Mouse (Mus musculus) small intestine, adult 2 months (tissue): Measurements from ENCODE around the gene Foxn3. TPM values are rescaled to one million over a fixed set of nuclear protein-coding genes. Genes with fewer than 3 reads are reported as not detected.

ENCODE experiments used
- H3K27ac ChIP-seq: fragments of 200-500 bp; 2 replicates; pipeline ENCODE4 v1.5.1; 2012; ENCODE audit warnings: low read depth, low read length, control low read depth, inconsistent platforms; ENCODE audit not compliant: insufficient read depth
- H3K27me3 ChIP-seq: fragments of 200-500 bp; 2 replicates; pipeline ENCODE4 v1.6.1; 2012; ENCODE audit warnings: mild to moderate bottlenecking, moderate library complexity, low read length, inconsistent platforms; ENCODE audit not compliant: control insufficient read depth, insufficient read depth
- H3K36me3 ChIP-seq: fragments of 200-500 bp; 2 replicates; pipeline ENCODE4 v1.6.1; 2012; ENCODE audit warnings: mild to moderate bottlenecking, low read length, control low read depth, inconsistent platforms; ENCODE audit not compliant: control insufficient read depth, insufficient read depth
- H3K4me1 ChIP-seq: fragments of 200-500 bp; 2 replicates; pipeline ENCODE4 v1.6.1; 2012; ENCODE audit warnings: low read length, inconsistent platforms, mixed read lengths; ENCODE audit not compliant: control insufficient read depth, insufficient read depth, insufficient read length
- H3K4me3 ChIP-seq: fragments of 200-500 bp; 2 replicates; pipeline ENCODE4 v1.5.1; 2012; ENCODE audit warnings: low read depth, mild to moderate bottlenecking, control low read depth, inconsistent platforms, low read length, moderate library complexity
- CTCF ChIP-seq: fragments of 200-500 bp; IDR thresholded peaks from 2 replicates; pipeline ENCODE4 v1.5.1; 2012; ENCODE audit warnings: low read depth, mild to moderate bottlenecking, control low read depth, inconsistent platforms, low read length, moderate library complexity, mixed read lengths; ENCODE audit not compliant: insufficient replicate concordance, insufficient read length; ENCODE audit errors: extremely low read depth
- POLR2A ChIP-seq: fragments of 200-500 bp; IDR thresholded peaks from 2 replicates; pipeline ENCODE4 v1.6.1; 2012; ENCODE audit warnings: low read depth, mild to moderate bottlenecking, control low read depth, inconsistent platforms, low read length, moderate library complexity
- WGBS: fragments of 180-500 bp; shearing (Covaris S2); methylation state at CpG from one replicate; pipeline ENCODE4 v1.1.7; 2018; 5-methylcytosine and 5-hydroxymethylcytosine counted together
- polyA plus RNA-seq: library from polyadenylated mRNA; depleted of rRNA; stranded (reverse); fragments of >200 nt; gene quantifications from 2 replicates; pipeline ENCODE4 v1.2.3, GENCODE M21; 2012

The Foxn3 gene
- polyA plus RNA-seq, 1 experiment = 17.5 TPM

GRCm38 (mm10) chr12:99174979-99175621 is 388.3 kb downstream of the Foxn3 start:
- no peak overlapping the region for H3K27ac ChIP-seq
- no peaks in the 10 kb centered on the region for H3K36me3 ChIP-seq
- TF ChIP-seq POLR2A (no peak), CTCF (no peak)
- WGBS = 75% methylated on average over 11 of the region's 11 CpGs
- H3K27me3 ChIP-seq = no peaks in the 10 kb centered on the region
- H3K4me3 ChIP-seq = no peak overlapping the region
- no peaks in the 10 kb centered on the region for H3K4me1 ChIP-seq

- H3K27me3 ChIP-seq = no peaks in the 10 kb centered on the region
- TF ChIP-seq POLR2A (no peak), CTCF (no peak)
- no peaks in the 10 kb centered on the region for H3K4me1 ChIP-seq
- H3K27ac ChIP-seq = no peak overlapping the region
- 84% methylated on average over 5 of the region's 5 CpGs for WGBS
- H3K36me3 ChIP-seq = no peaks in the 10 kb centered on the region
- H3K4me3 ChIP-seq = no peak overlapping the region
These were observed 391.2 kb downstream of the Foxn3 start for GRCm38 (mm10) chr12:99172170-99172569.

- H3K4me3 ChIP-seq = no peak overlapping the region
- 93% methylated on average over 6 of the region's 6 CpGs for WGBS
- no peaks in the 10 kb centered on the region for H3K36me3 ChIP-seq
- no peak for TF ChIP-seq POLR2A
- TF ChIP-seq CTCF = no peak
- H3K27ac ChIP-seq = no peak overlapping the region
- no peaks in the 10 kb centered on the region for H3K27me3 ChIP-seq
- H3K4me1 ChIP-seq = no peaks in the 10 kb centered on the region
These were observed 393.5 kb downstream of the Foxn3 start for GRCm38 (mm10) chr12:99169925-99170324.

- no peaks in the 10 kb centered on the region for H3K36me3 ChIP-seq
- H3K4me1 ChIP-seq = no peaks in the 10 kb centered on the region
- no peak for TF ChIP-seq CTCF
- no peak for TF ChIP-seq POLR2A
- no peak overlapping the region for H3K4me3 ChIP-seq
- WGBS = 85% methylated on average over 6 of the region's 6 CpGs
- no peak overlapping the region for H3K27ac ChIP-seq
- H3K27me3 ChIP-seq = no peaks in the 10 kb centered on the region
These were observed 397.3 kb downstream of the Foxn3 start for GRCm38 (mm10) chr12:99166091-99166490.

GRCm38 (mm10) chr12:99163342-99163682 is 400.1 kb downstream of the Foxn3 start:
- WGBS = 84% methylated on average over 9 of the region's 9 CpGs
- no peak overlapping the region for H3K4me3 ChIP-seq
- no peak overlapping the region for H3K27ac ChIP-seq
- H3K4me1 ChIP-seq = no peaks in the 10 kb centered on the region
- no peaks in the 10 kb centered on the region for H3K27me3 ChIP-seq
- TF ChIP-seq CTCF (no peak), POLR2A (no peak)
- no peaks in the 10 kb centered on the region for H3K36me3 ChIP-seq

- Histone ChIP-seq H3K4me1 (no peaks in the 10 kb centered on the region), H3K4me3 (no peak overlapping the region), H3K27me3 (no peaks in the 10 kb centered on the region), H3K27ac (no peak overlapping the region), H3K36me3 (no peaks in the 10 kb centered on the region)
- TF ChIP-seq POLR2A (no peak), CTCF (no peak)
- 75% methylated on average over 12 of the region's 12 CpGs for WGBS
These were observed 400.6 kb downstream of the Foxn3 start for GRCm38 (mm10) chr12:99162639-99163341.

- WGBS = 56% methylated on average over 10 of the region's 10 CpGs
- no peaks in the 10 kb centered on the region for H3K36me3 ChIP-seq
- no peaks in the 10 kb centered on the region for H3K4me1 ChIP-seq
- no peaks in the 10 kb centered on the region for H3K27me3 ChIP-seq
- no peak overlapping the region for H3K4me3 ChIP-seq
- no peak for TF ChIP-seq CTCF
- no peak overlapping the region for H3K27ac ChIP-seq
These were observed 401.2 kb downstream of the Foxn3 start for GRCm38 (mm10) chr12:99162188-99162587.
